Mouse (Mus musculus) urinary bladder, postnatal 25 days (tissue): ENCODE results near the gene Atf7.

Source experiments
- DNase-seq: peaks from one replicate; pipeline ENCODE4 v3.0.0; 2022; ENCODE audit warnings: low spot score

Gene Atf7

GRCm38 (mm10) chr15:102499370-102499769 lies 125.9 kb downstream of the Atf7 start:
- no peak for DNase-seq

- DNase-seq: no peak
These were observed 126.9 kb downstream of the Atf7 start for GRCm38 (mm10) chr15:102498322-102498721.

- no peak for DNase-seq
These were observed 137.6 kb downstream of the Atf7 start for GRCm38 (mm10) chr15:102487664-102488063.

- DNase-seq: no peak
These were observed 139.4 kb downstream of the Atf7 start for GRCm38 (mm10) chr15:102485853-102486252.

GRCm38 (mm10) chr15:102483136-102483535 lies 142.1 kb downstream of the Atf7 start:
- DNase-seq: no peak
